Mouse (Mus musculus) megakaryocyte, embryonic 14.5 days (primary cell): ENCODE measurements around the gene Plod1. TPM values are rescaled to one million over a fixed set of nuclear protein-coding genes. Genes with fewer than 3 reads are reported as not detected.
A peak's percentile ranks its signal among the peaks of the same experiment; 100 is the strongest.
"Not testable (repeated sequence)": the region's sequence is repeated elsewhere in the genome, so short reads cannot be mapped to it uniquely, and the experiment has no call there.

Experiments used
- H3K27me3 ChIP-seq: replicated peaks from 2 replicates; pipeline ENCODE3; 2012; ENCODE audit warnings: inconsistent platforms
- H3K36me3 ChIP-seq: replicated peaks from 2 replicates; pipeline ENCODE3; 2012; ENCODE audit warnings: low read length, inconsistent platforms, mixed read lengths
- H3K4me1 ChIP-seq: 2 replicates; pipeline ENCODE4 v1.6.1; 2012; ENCODE audit warnings: inconsistent platforms
- H3K4me3 ChIP-seq: replicated peaks from 2 replicates; pipeline ENCODE3; 2012; ENCODE audit warnings: moderate library complexity, mild to moderate bottlenecking, inconsistent platforms
- H3K9me3 ChIP-seq: 2 replicates; pipeline ENCODE4 v1.6.1; 2012; ENCODE audit warnings: inconsistent platforms
- FLI1 ChIP-seq: IDR thresholded peaks from 2 replicates; pipeline ENCODE4 v1.6.1; 2012; ENCODE audit warnings: low read length, inconsistent platforms, mixed read lengths
- GATA1 ChIP-seq: IDR thresholded peaks from 3 replicates; pipeline ENCODE4 v1.6.1; 2012; ENCODE audit warnings: mixed read lengths, low read length, inconsistent platforms, borderline replicate concordance
- polyA plus RNA-seq: library from polyadenylated mRNA; stranded (reverse); fragments of >175 nt; gene quantifications from 2 replicates; pipeline ENCODE4 v1.2.3, GENCODE M21; 2012; ENCODE audit warnings: low replicate concordance; ENCODE audit not compliant: insufficient read depth

Gene Plod1
- polyA plus RNA-seq, 1 experiment: 14.9 TPM

- no peaks in the 10 kb centered on the region for H3K9me3 ChIP-seq
- no peaks in the 10 kb centered on the region for H3K27me3 ChIP-seq
- TF ChIP-seq FLI1 (no peak), GATA1 (no peak)
- H3K4me3 ChIP-seq: no peak overlapping the region
- peaks cover 32% of the 10 kb centered on the region for H3K4me1 ChIP-seq
- peaks cover 89% of the 10 kb centered on the region for H3K36me3 ChIP-seq
Observed at GRCm38 (mm10) chr4:147879865-147880264, 56.7 kb downstream of the Plod1 start.

DNA sequence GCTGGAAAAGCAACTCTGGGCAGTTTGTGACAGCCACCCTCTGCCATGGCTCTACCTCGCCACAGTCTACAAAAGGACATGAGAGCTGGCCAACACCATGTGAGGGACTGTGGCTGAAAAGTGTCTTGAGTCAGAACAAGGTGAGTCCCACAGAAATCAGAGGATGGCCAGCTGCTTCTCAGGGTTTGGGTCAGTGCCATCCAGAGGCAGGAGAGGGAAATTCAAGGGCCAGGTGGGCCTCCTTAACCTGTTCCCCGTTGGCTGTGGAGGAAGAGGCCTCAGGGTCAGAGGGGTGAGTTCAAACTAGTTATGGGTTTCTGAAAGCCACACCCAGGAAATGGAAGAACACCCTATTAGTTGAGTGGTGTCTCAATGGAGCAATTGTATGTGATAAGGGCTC, 57.1 kb downstream of the Plod1 start:
- Histone ChIP-seq H3K36me3 (peaks cover 89% of the 10 kb centered on the region), H3K4me3 (no peak overlapping the region), H3K4me1 (peaks cover 32% of the 10 kb centered on the region), H3K27me3 (no peaks in the 10 kb centered on the region), H3K9me3 (no peaks in the 10 kb centered on the region)
- TF ChIP-seq GATA1 (no peak), FLI1 (no peak)

GRCm38 (mm10) chr4:147878537-147878936, 58.0 kb downstream of the Plod1 start:
- TF ChIP-seq GATA1: no peak
- TF ChIP-seq FLI1: no peak
- Histone ChIP-seq H3K4me3 (no peak overlapping the region), H3K27me3 (no peaks in the 10 kb centered on the region), H3K4me1 (peaks cover 32% of the 10 kb centered on the region), H3K9me3 (no peaks in the 10 kb centered on the region), H3K36me3 (peaks cover 89% of the 10 kb centered on the region)

GRCm38 (mm10) chr4:147875852-147876575, 60.6 kb downstream of the Plod1 start:
- Histone ChIP-seq H3K4me1 (peaks cover 32% of the 10 kb centered on the region), H3K27me3 (no peaks in the 10 kb centered on the region), H3K4me3 (no peak overlapping the region), H3K36me3 (peaks cover 83% of the 10 kb centered on the region), H3K9me3 (no peaks in the 10 kb centered on the region)
- no peak for TF ChIP-seq GATA1

DNA sequence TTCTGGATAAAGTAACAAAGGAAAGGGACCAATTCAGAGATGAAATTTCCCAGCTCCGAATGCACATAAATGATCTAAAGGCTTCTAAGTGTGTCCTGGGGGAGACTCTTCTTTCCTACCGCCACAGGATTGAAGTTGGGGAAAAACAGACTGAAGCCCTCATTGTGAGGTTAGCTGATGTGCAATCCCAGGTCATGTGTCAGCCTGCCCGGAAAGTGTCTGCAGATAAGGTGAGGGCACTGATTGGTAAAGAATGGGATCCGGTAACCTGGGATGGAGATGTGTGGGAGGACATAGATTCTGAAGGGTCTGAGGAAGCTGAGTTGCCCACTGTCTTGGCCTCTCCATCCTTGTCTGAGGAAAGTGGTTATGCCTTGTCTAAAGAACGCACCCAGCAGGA, 67.3 kb downstream of the Plod1 start:
- Histone ChIP-seq H3K36me3 (peaks cover 44% of the 10 kb centered on the region), H3K4me3 (peak overlapping the region; percentile 93), H3K9me3 (no peaks in the 10 kb centered on the region), H3K4me1 (peaks cover 25% of the 10 kb centered on the region), H3K27me3 (no peaks in the 10 kb centered on the region)
- no peak for TF ChIP-seq FLI1
- TF ChIP-seq GATA1: no peak

- Histone ChIP-seq H3K4me1 (peaks cover 25% of the 10 kb centered on the region), H3K9me3 (no peaks in the 10 kb centered on the region), H3K27me3 (no peaks in the 10 kb centered on the region), H3K4me3 (peak within 1 kb of the TSS; percentile 93), H3K36me3 (peaks cover 43% of the 10 kb centered on the region)
- TF ChIP-seq FLI1: peak; percentile 17; the same call in 1 of the 2 replicates
- no peak for TF ChIP-seq GATA1
Observed at GRCm38 (mm10) chr4:147868450-147869031, 68.0 kb downstream of the Plod1 start, which contains the start of the genes Miip and Fv1. Miip (minus strand) TSS chr4:147868816. Fv1 (plus strand) TSS chr4:147868979.

DNA sequence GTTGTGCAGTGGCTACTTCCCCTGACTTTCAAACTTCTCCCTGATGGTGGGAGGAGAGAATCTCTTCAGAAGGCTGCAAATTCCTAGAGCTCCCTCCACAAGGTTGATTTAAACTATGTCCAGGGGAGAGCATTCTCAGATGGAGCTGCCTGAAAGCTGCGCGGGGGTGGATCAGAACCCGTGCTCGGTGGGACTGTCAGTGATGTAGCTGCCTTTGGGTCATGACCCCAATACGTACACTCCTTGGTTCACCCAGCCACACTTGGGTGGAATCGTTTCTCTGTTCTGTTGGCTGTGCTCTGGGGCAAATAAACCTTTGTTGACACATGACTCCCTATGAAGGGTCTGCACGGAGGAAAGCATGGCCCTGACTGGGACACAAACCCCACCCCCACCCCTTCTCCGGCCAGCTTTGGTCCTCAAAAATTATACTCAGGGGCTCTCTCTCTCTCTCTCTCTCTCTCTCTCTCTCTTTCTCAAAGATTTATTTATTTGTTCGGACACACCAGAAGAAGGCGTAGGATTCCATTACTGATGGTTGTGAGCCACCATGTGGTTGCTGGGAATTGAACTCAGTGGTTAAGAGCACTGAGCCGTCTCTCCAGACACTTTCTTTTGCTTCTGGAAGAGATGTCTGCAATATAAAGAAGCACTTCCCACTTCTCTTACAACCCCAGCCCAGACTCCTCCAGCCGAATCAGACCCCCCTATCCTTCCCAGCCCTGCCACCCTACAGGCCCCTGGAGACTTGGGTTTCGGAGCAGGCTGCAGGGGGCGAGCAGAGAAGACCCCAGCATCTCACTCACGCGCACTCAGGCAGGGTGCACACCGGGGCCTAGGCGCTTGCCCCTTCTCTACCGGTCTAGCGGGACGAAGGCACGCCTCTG, 68.8 kb downstream of the Plod1 start:
- no peak for TF ChIP-seq FLI1
- TF ChIP-seq GATA1: no peak
- Histone ChIP-seq H3K9me3 (no peaks in the 10 kb centered on the region), H3K4me1 (peaks cover 25% of the 10 kb centered on the region), H3K4me3 (peak overlapping the region; percentile 93), H3K27me3 (no peaks in the 10 kb centered on the region), H3K36me3 (peaks cover 43% of the 10 kb centered on the region)

DNA sequence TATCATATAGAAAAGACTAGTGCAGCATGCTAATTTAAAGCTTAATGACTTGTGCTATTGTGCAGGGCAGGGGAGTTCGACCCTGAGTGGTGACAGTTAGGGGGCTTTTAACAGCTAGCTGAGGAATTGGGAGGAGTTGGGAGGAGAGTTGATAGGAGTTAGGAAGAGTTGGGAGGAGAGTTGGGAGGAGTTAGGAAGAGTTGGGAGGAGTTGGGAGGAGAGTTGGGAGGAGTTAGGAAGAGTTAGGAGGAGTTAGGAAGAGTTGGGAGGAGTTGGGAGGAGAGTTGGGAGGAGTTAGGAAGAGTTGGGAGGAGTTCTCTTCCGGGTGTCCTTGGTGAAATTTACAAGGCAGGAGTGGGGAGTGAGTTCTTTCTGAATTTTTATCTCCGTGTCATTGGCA, 69.8 kb downstream of the Plod1 start:
- not testable (repeated sequence) for H3K9me3 ChIP-seq, H3K4me3 ChIP-seq, H3K27me3 ChIP-seq
- peaks cover 44% of the 10 kb centered on the region for H3K36me3 ChIP-seq
- peaks cover 25% of the 10 kb centered on the region for H3K4me1 ChIP-seq

GRCm38 (mm10) chr4:147866056-147866455, 70.5 kb downstream of the Plod1 start:
- Histone ChIP-seq H3K36me3 (peaks cover 49% of the 10 kb centered on the region), H3K9me3 (no peaks in the 10 kb centered on the region), H3K4me3 (no peak overlapping the region)

DNA sequence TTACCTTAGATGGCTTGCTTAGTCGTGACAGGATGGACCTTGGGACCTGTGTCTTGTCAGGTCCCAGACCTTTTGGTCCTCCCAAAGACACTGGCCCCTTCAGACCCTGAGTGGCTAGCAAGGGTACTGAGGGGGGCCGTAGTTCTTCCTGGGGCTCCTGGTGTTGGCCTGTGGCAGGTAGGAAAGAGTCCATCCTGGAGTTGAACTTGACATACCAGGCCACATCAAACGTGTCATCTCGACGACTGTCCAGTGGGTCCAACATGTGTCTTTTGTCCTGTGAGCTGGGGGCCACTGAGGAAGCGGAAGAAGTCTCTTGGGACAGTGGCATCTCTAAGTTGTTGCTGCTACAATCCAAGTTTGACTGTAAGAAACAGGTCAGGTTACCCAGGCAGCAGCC, 70.9 kb downstream of the Plod1 start:
- Histone ChIP-seq H3K27me3 (no peaks in the 10 kb centered on the region), H3K36me3 (peaks cover 53% of the 10 kb centered on the region)
- no peak for TF ChIP-seq GATA1
- TF ChIP-seq FLI1: no peak

More at GRCm38 (mm10) chr4:147866056-147866455, 70.5 kb downstream of the Plod1 start:
- TF ChIP-seq FLI1: no peak
- H3K4me1 ChIP-seq: peaks cover 25% of the 10 kb centered on the region
- H3K27me3 ChIP-seq: no peaks in the 10 kb centered on the region

More for the DNA sequence above, 70.9 kb downstream of the Plod1 start:
- Histone ChIP-seq H3K9me3 (no peaks in the 10 kb centered on the region), H3K4me3 (no peak overlapping the region), H3K4me1 (peaks cover 25% of the 10 kb centered on the region)
